Mouse (Mus musculus) limb, embryonic 14.5 days (tissue): ENCODE results near the gene Msmo1. TPM values are rescaled to one million over a fixed set of nuclear protein-coding genes. Genes with fewer than 3 reads are reported as not detected.

Experiments
- ATAC-seq: fragments of 200-750 bp; cut with Nextera tagmentation; 2 replicates; pipeline ENCODE4 v1.8.0; 2017; ENCODE audit warnings: low read depth, moderate number of reproducible peaks, moderate TSS enrichment; ENCODE audit not compliant: low FRiP score
- DNase-seq: peaks from one replicate; pipeline ENCODE4 v3.0.0-alpha.2; 2015; ENCODE audit warnings: low spot score
- H3K27ac ChIP-seq: fragments of 300-500 bp; sonication (generic); replicated peaks from 2 replicates; pipeline ENCODE4 v1.5.1; 2014; ENCODE audit warnings: low read depth, mild to moderate bottlenecking, low read length, moderate library complexity, mixed read lengths
- H3K27me3 ChIP-seq: fragments of 300-500 bp; sonication (generic); 2 replicates; pipeline ENCODE4 v1.6.1; 2014; ENCODE audit warnings: low read length, mixed read lengths; ENCODE audit not compliant: control insufficient read depth, insufficient read depth
- H3K36me3 ChIP-seq: fragments of 300-500 bp; sonication (generic); 2 replicates; pipeline ENCODE4 v1.6.1; 2014; ENCODE audit warnings: mild to moderate bottlenecking, low read length, moderate library complexity, mixed read lengths; ENCODE audit not compliant: control insufficient read depth, insufficient read depth
- H3K4me1 ChIP-seq: fragments of 300-500 bp; sonication (generic); 2 replicates; pipeline ENCODE4 v1.6.1; 2014; ENCODE audit warnings: antibody characterized with exemption, low read length, mixed read lengths; ENCODE audit not compliant: control insufficient read depth, insufficient read depth
- H3K4me2 ChIP-seq: fragments of 300-500 bp; sonication (generic); replicated peaks from 2 replicates; pipeline ENCODE4 v1.6.1; 2014; ENCODE audit warnings: low read depth, mild to moderate bottlenecking, low read length, moderate library complexity; ENCODE audit not compliant: severe bottlenecking
- H3K4me3 ChIP-seq: fragments of 300-500 bp; sonication (generic); replicated peaks from 2 replicates; pipeline ENCODE4 v1.5.1; 2014; ENCODE audit warnings: low read length
- H3K9ac ChIP-seq: fragments of 300-500 bp; sonication (generic); 2 replicates; pipeline ENCODE4 v1.6.1; 2014; ENCODE audit warnings: mild to moderate bottlenecking, low read depth, low read length, moderate library complexity; ENCODE audit not compliant: severe bottlenecking
- H3K9me3 ChIP-seq: fragments of 300-500 bp; sonication (generic); 2 replicates; pipeline ENCODE4 v1.6.1; 2016; ENCODE audit warnings: low read length; ENCODE audit not compliant: control insufficient read depth
- POLR2A ChIP-seq: fragments of 200-500 bp; IDR thresholded peaks from 2 replicates; pipeline ENCODE4 v1.8.0; 2012; ENCODE audit warnings: inconsistent platforms, mild to moderate bottlenecking, moderate library complexity, borderline replicate concordance; ENCODE audit not compliant: insufficient read depth, insufficient read length; ENCODE audit errors: extremely low read depth
- WGBS: fragments of 180-500 bp; shearing (Covaris S2); extraction: QIAGEN DNeasy Blood & Tissue Kit; methylation state at CpG from one replicate; pipeline ENCODE4 v1.1.7; 2014; 5-methylcytosine and 5-hydroxymethylcytosine counted together
- polyA plus RNA-seq, 2 experiments: library from polyadenylated mRNA; depleted of rRNA in 1 of 2; stranded (reverse) in 1 of 2; unstranded in 1 of 2; fragments of >200 nt; fragmentation: Nextera tagmentation in 1 of 2; extraction: Ambion mirVana in 1 of 2; gene quantifications; 2 replicates each; pipeline versions ENCODE4 v1.2.1 to v1.2.3; 2012 to 2014

Msmo1 gene
- polyA plus RNA-seq, 2 experiments = 52.9 to 99.9 TPM

GRCm38 (mm10) chr8:64682501-64682900 lies 51.1 kb downstream of the Msmo1 start:
- Histone ChIP-seq H3K9ac (no peak overlapping the region), H3K27ac (peak overlapping the region; percentile 3; the same call in 1 of the 2 replicates), H3K4me2 (no peak overlapping the region), H3K27me3 (no peaks in the 10 kb centered on the region), H3K4me3 (no peak overlapping the region), H3K9me3 (no peaks in the 10 kb centered on the region), H3K36me3 (no peaks in the 10 kb centered on the region), H3K4me1 (peaks cover 3% of the 10 kb centered on the region; the same call in 1 of the 2 replicates)
- 49% methylated on average over 3 of the region's 3 CpGs for WGBS
- DNase-seq (no peak), ATAC-seq (peak; percentile 37; the same call in 1 of the 2 replicates)
- no peak for TF ChIP-seq POLR2A

DNA sequence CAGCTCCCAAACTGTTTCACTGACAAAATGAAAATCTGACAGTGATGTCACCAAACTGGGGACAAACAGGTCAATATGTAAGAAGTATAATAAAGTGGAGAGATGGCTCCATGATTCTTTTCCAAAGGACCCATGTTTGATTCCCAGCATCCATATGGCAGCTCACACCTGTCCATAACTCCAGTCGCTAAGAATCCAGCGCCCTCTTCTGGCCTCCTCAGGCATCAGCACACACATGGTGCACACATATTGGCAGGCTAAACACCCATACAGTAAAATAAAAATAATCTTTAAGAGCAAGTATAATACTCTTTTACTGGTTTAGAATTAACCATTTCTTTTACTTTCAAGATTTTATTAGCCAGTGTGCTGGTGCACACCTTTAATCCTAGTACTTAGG lies 57.2 kb downstream of the Msmo1 start:
- Histone ChIP-seq H3K9ac (no peak overlapping the region), H3K4me1 (peaks cover 2% of the 10 kb centered on the region; the same call in 1 of the 2 replicates), H3K36me3 (no peaks in the 10 kb centered on the region), H3K9me3 (no peaks in the 10 kb centered on the region), H3K4me2 (no peak overlapping the region), H3K27ac (no peak overlapping the region), H3K27me3 (no peaks in the 10 kb centered on the region), H3K4me3 (no peak overlapping the region)
- DNase-seq (no peak), ATAC-seq (no peak)
- 80% methylated on average over 2 of the region's 2 CpGs for WGBS
- TF ChIP-seq POLR2A = no peak

GRCm38 (mm10) chr8:64674951-64675585 lies 58.5 kb downstream of the Msmo1 start:
- Histone ChIP-seq H3K27ac (no peak overlapping the region), H3K9me3 (no peaks in the 10 kb centered on the region), H3K9ac (no peak overlapping the region), H3K4me1 (peaks cover 2% of the 10 kb centered on the region; the same call in 1 of the 2 replicates), H3K4me3 (no peak overlapping the region), H3K36me3 (no peaks in the 10 kb centered on the region), H3K4me2 (no peak overlapping the region), H3K27me3 (no peaks in the 10 kb centered on the region)
- ATAC-seq = no peak
- no peak for DNase-seq
- no peak for TF ChIP-seq POLR2A
- 60% methylated on average over 8 of the region's 8 CpGs for WGBS

DNA sequence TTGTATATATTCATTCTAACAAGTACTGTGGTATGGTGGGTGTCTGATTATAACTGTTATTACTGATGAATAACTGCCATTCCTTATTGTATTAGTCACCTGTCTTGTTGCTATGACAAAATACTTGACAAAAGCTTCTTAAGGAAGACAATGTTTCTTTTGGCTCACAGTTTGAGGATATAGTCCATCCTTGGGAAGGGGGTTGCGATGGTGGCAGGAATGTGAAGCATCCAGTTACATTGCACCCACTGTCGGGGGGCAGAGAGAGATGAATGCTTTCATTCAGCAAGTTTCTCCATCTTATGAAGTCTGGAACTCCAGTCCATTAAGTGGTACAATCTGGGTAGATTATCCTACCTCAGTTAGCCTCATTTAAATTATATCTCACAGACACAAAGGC lies 60.7 kb downstream of the Msmo1 start:
- Histone ChIP-seq H3K4me2 (no peak overlapping the region), H3K27me3 (no peaks in the 10 kb centered on the region), H3K4me1 (peaks cover 2% of the 10 kb centered on the region; the same call in 1 of the 2 replicates), H3K9me3 (no peaks in the 10 kb centered on the region), H3K4me3 (no peak overlapping the region), H3K36me3 (no peaks in the 10 kb centered on the region), H3K9ac (no peak overlapping the region), H3K27ac (no peak overlapping the region)
- DNase-seq (no peak), ATAC-seq (no peak)
- WGBS = 67% methylated on average over 2 of the region's 2 CpGs
- no peak for TF ChIP-seq POLR2A

GRCm38 (mm10) chr8:64671937-64672336 lies 61.7 kb downstream of the Msmo1 start:
- no peak overlapping the region for H3K4me2 ChIP-seq
- H3K27me3 ChIP-seq = no peaks in the 10 kb centered on the region
- TF ChIP-seq POLR2A = no peak
- no peak for ATAC-seq
- peaks cover 2% of the 10 kb centered on the region; the same call in 1 of the 2 replicates for H3K4me1 ChIP-seq
- WGBS = 39% methylated on average over 1 of the region's 1 CpGs
- H3K4me3 ChIP-seq = no peak overlapping the region
- DNase-seq = no peak
- no peak overlapping the region for H3K9ac ChIP-seq
- H3K9me3 ChIP-seq = no peaks in the 10 kb centered on the region
- no peak overlapping the region for H3K27ac ChIP-seq
- H3K36me3 ChIP-seq = no peaks in the 10 kb centered on the region

Other genes with a start within 250 kb of the Msmo1 start
- 132 and 139 TPM in 2 replicates for gene Cpe, start 40.7 kb downstream of the Msmo1 start, polyA plus RNA-seq (2012; rRNA removed)
- gene Cpe, start 40.7 kb downstream of the Msmo1 start, polyA plus RNA-seq (2014; fragmentation: Nextera tagmentation; extraction: Ambion mirVana) = 194 and 222 TPM in 2 replicates
- 11.7 and 12.4 TPM in 2 replicates for gene Klhl2, start 116.2 kb upstream of the Msmo1 start, polyA plus RNA-seq (2012; rRNA removed)
- 9.5 and 12.2 TPM in 2 replicates for gene Klhl2, start 116.2 kb upstream of the Msmo1 start, polyA plus RNA-seq (2014; fragmentation: Nextera tagmentation; extraction: Ambion mirVana)
- 14.2 and 17.1 TPM in 2 replicates for gene Tmem192, start 213.4 kb upstream of the Msmo1 start, polyA plus RNA-seq (2012; rRNA removed)
- 27.9 and 30.8 TPM in 2 replicates for gene Tmem192, start 213.4 kb upstream of the Msmo1 start, polyA plus RNA-seq (2014; fragmentation: Nextera tagmentation; extraction: Ambion mirVana)